Mouse (Mus musculus) limb, embryonic 11.5 days (tissue): ENCODE results near the gene Emp2. TPM values are rescaled to one million over a fixed set of nuclear protein-coding genes. Genes with fewer than 3 reads are reported as not detected.

Source experiments
- ATAC-seq: fragments of 200-750 bp; cut with Nextera tagmentation; 2 replicates; pipeline ENCODE4 v1.8.0; 2017; ENCODE audit warnings: low read depth; ENCODE audit not compliant: insufficient number of reproducible peaks, low FRiP score, low TSS enrichment
- DNase-seq: peaks from one replicate; pipeline ENCODE4 v3.0.0-alpha.2; 2015; ENCODE audit warnings: low spot score
- H3K27ac ChIP-seq: fragments of 300-500 bp; sonication (generic); replicated peaks from 2 replicates; pipeline ENCODE4 v1.5.1; 2014; ENCODE audit warnings: low read depth, mild to moderate bottlenecking, low read length
- H3K27me3 ChIP-seq: fragments of 300-500 bp; sonication (generic); 2 replicates; pipeline ENCODE4 v1.6.1; 2014; ENCODE audit warnings: mild to moderate bottlenecking, low read length, mixed read lengths; ENCODE audit not compliant: control insufficient read depth, insufficient read depth
- H3K36me3 ChIP-seq: fragments of 300-500 bp; sonication (generic); 2 replicates; pipeline ENCODE4 v1.6.1; 2014; ENCODE audit warnings: mild to moderate bottlenecking, low read length, moderate library complexity, mixed read lengths; ENCODE audit not compliant: control insufficient read depth, insufficient read depth
- H3K4me1 ChIP-seq: fragments of 300-500 bp; sonication (generic); 2 replicates; pipeline ENCODE4 v1.6.1; 2014; ENCODE audit warnings: low read length, mixed read lengths; ENCODE audit not compliant: control insufficient read depth, insufficient read depth
- H3K4me2 ChIP-seq: fragments of 300-500 bp; sonication (generic); 2 replicates; pipeline ENCODE4 v1.6.1; 2014; ENCODE audit warnings: low read depth, mild to moderate bottlenecking, moderate library complexity; ENCODE audit not compliant: severe bottlenecking
- H3K4me3 ChIP-seq: fragments of 300-500 bp; sonication (generic); 2 replicates; pipeline ENCODE4 v1.5.1; 2014; ENCODE audit warnings: low read depth, low read length
- H3K9ac ChIP-seq: fragments of 300-500 bp; sonication (generic); 2 replicates; pipeline ENCODE4 v1.6.1; 2014; ENCODE audit warnings: mild to moderate bottlenecking, low read length
- H3K9me3 ChIP-seq: fragments of 300-500 bp; sonication (generic); 2 replicates; pipeline ENCODE4 v1.6.1; 2016; ENCODE audit warnings: low read length; ENCODE audit not compliant: control insufficient read depth
- WGBS: fragments of 180-500 bp; shearing (Covaris S2); extraction: QIAGEN DNeasy Blood & Tissue Kit; methylation state at CpG from one replicate; pipeline ENCODE4 v1.1.7; 2014; 5-methylcytosine and 5-hydroxymethylcytosine counted together
- polyA plus RNA-seq: library from polyadenylated mRNA; unstranded; fragments of >200 nt; fragmentation: Nextera tagmentation; extraction: Ambion mirVana; gene quantifications from 2 replicates; pipeline ENCODE4 v1.2.1, GENCODE M21; 2014

Gene Emp2
- polyA plus RNA-seq, 1 experiment from 2014 or later, result 8.4 TPM

- WGBS, result 82% methylated on average over 7 of the region's 7 CpGs
- no peak overlapping the region for H3K4me3 ChIP-seq
- H3K27me3 ChIP-seq, result no peaks in the 10 kb centered on the region
- no peak overlapping the region for H3K4me2 ChIP-seq
- H3K4me1 ChIP-seq, result no peaks in the 10 kb centered on the region
- H3K27ac ChIP-seq, result no peak overlapping the region
- ATAC-seq, result no peak
- H3K9ac ChIP-seq, result no peak overlapping the region
- DNase-seq, result no peak
- no peaks in the 10 kb centered on the region for H3K36me3 ChIP-seq
- no peaks in the 10 kb centered on the region; the same call in 1 of the 2 replicates for H3K9me3 ChIP-seq
These were observed 33.8 kb upstream of the Emp2 start for GRCm38 (mm10) chr16:10347551-10347950.

- Histone ChIP-seq H3K36me3 (no peaks in the 10 kb centered on the region), H3K9me3 (no peaks in the 10 kb centered on the region), H3K9ac (no peak overlapping the region), H3K27me3 (no peaks in the 10 kb centered on the region), H3K27ac (no peak overlapping the region), H3K4me1 (0 out of 2 replicates have a peak, but pooled peaks cover 3% of the 10 kb centered on the region), H3K4me2 (no peak overlapping the region), H3K4me3 (no peak overlapping the region)
- WGBS, result 66% methylated on average over 4 of the region's 4 CpGs
- no peak for DNase-seq
- no peak for ATAC-seq
These were observed 27.3 kb upstream of the Emp2 start for GRCm38 (mm10) chr16:10341110-10341509.

- no peak overlapping the region for H3K4me2 ChIP-seq
- H3K9me3 ChIP-seq, result no peaks in the 10 kb centered on the region
- H3K36me3 ChIP-seq, result no peaks in the 10 kb centered on the region
- no peak for ATAC-seq
- no peak overlapping the region for H3K27ac ChIP-seq
- WGBS, result 91% methylated on average over 10 of the region's 10 CpGs
- H3K4me3 ChIP-seq, result no peak overlapping the region
- 0 out of 2 replicates have a peak, but pooled peaks cover 3% of the 10 kb centered on the region for H3K4me1 ChIP-seq
- H3K27me3 ChIP-seq, result no peaks in the 10 kb centered on the region
- no peak overlapping the region for H3K9ac ChIP-seq
- DNase-seq, result no peak
These were observed 26.2 kb upstream of the Emp2 start for GRCm38 (mm10) chr16:10339930-10340329.

- WGBS, result 92% methylated on average over 5 of the region's 5 CpGs
- H3K27ac ChIP-seq, result no peak overlapping the region
These were observed 24.8 kb upstream of the Emp2 start for GRCm38 (mm10) chr16:10338601-10339000.

GRCm38 (mm10) chr16:10337422-10338197 lies 23.8 kb upstream of the Emp2 start:
- H3K36me3 ChIP-seq, result no peaks in the 10 kb centered on the region
- no peak overlapping the region for H3K4me3 ChIP-seq
- no peak overlapping the region for H3K4me2 ChIP-seq
- no peak overlapping the region for H3K27ac ChIP-seq
- H3K9me3 ChIP-seq, result no peaks in the 10 kb centered on the region
- 76% methylated on average over 13 of the region's 13 CpGs for WGBS
- no peaks in the 10 kb centered on the region for H3K27me3 ChIP-seq
- 0 out of 2 replicates have a peak, but pooled peaks cover 3% of the 10 kb centered on the region for H3K4me1 ChIP-seq
- ATAC-seq (no peak), DNase-seq (no peak)
- no peak overlapping the region for H3K9ac ChIP-seq

More at GRCm38 (mm10) chr16:10338601-10339000, 24.8 kb upstream of the Emp2 start:
- no peak for ATAC-seq
- H3K4me1 ChIP-seq, result 0 out of 2 replicates have a peak, but pooled peaks cover 3% of the 10 kb centered on the region
- no peak overlapping the region for H3K4me2 ChIP-seq
- no peak overlapping the region for H3K9ac ChIP-seq
- H3K27me3 ChIP-seq, result no peaks in the 10 kb centered on the region
- no peak overlapping the region for H3K4me3 ChIP-seq
- H3K9me3 ChIP-seq, result no peaks in the 10 kb centered on the region
- DNase-seq, result no peak
- no peaks in the 10 kb centered on the region for H3K36me3 ChIP-seq

GRCm38 (mm10) chr16:10336454-10337421 lies 23.0 kb upstream of the Emp2 start:
- H3K9me3 ChIP-seq, result no peaks in the 10 kb centered on the region
- 0 out of 2 replicates have a peak, but pooled peaks cover under 1% of the 10 kb centered on the region for H3K4me1 ChIP-seq
- no peaks in the 10 kb centered on the region for H3K27me3 ChIP-seq
- H3K27ac ChIP-seq, result no peak overlapping the region
- no peak overlapping the region for H3K4me3 ChIP-seq
- no peak overlapping the region for H3K4me2 ChIP-seq
- ATAC-seq (no peak), DNase-seq (no peak)
- H3K36me3 ChIP-seq, result no peaks in the 10 kb centered on the region
- WGBS, result 93% methylated on average over 19 of the region's 19 CpGs
- no peak overlapping the region for H3K9ac ChIP-seq

GRCm38 (mm10) chr16:10335953-10336352 lies 22.2 kb upstream of the Emp2 start:
- Histone ChIP-seq H3K9ac (no peak overlapping the region), H3K4me1 (no peaks in the 10 kb centered on the region)
- WGBS, result 90% methylated on average over 2 of the region's 2 CpGs

GRCm38 (mm10) chr16:10332732-10333131 lies 19.0 kb upstream of the Emp2 start:
- H3K4me3 ChIP-seq, result no peak overlapping the region
- no peaks in the 10 kb centered on the region for H3K27me3 ChIP-seq
- no peak for ATAC-seq
- WGBS, result 41% methylated on average over 7 of the region's 7 CpGs
- no peak for DNase-seq
- H3K27ac ChIP-seq, result no peak overlapping the region
- H3K4me2 ChIP-seq, result no peak overlapping the region
- H3K36me3 ChIP-seq, result no peaks in the 10 kb centered on the region
- H3K9ac ChIP-seq, result no peak overlapping the region
- no peaks in the 10 kb centered on the region for H3K9me3 ChIP-seq
- H3K4me1 ChIP-seq, result peaks cover 6% of the 10 kb centered on the region; the same call in 1 of the 2 replicates

More at GRCm38 (mm10) chr16:10335953-10336352, 22.2 kb upstream of the Emp2 start:
- H3K27me3 ChIP-seq, result no peaks in the 10 kb centered on the region
- no peak for DNase-seq
- H3K9me3 ChIP-seq, result no peaks in the 10 kb centered on the region
- no peak overlapping the region for H3K4me3 ChIP-seq
- no peak overlapping the region for H3K27ac ChIP-seq
- H3K36me3 ChIP-seq, result no peaks in the 10 kb centered on the region
- ATAC-seq, result no peak
- H3K4me2 ChIP-seq, result no peak overlapping the region
